Mouse (Mus musculus) neutrophil, adult 83 days (primary cell): ENCODE results near the gene 1190002N15Rik. TPM values are rescaled to one million over a fixed set of nuclear protein-coding genes. Genes with fewer than 3 reads are reported as not detected.

Experiments used
- total RNA-seq, 2 experiments: library from RNA; stranded (reverse); gene quantifications; one replicate each; pipeline ENCODE4 v1.2.4; 2023

The 1190002N15Rik gene
- total RNA-seq = 1 to 10 TPM; 6.4 to 6.9 TPM

DNA sequence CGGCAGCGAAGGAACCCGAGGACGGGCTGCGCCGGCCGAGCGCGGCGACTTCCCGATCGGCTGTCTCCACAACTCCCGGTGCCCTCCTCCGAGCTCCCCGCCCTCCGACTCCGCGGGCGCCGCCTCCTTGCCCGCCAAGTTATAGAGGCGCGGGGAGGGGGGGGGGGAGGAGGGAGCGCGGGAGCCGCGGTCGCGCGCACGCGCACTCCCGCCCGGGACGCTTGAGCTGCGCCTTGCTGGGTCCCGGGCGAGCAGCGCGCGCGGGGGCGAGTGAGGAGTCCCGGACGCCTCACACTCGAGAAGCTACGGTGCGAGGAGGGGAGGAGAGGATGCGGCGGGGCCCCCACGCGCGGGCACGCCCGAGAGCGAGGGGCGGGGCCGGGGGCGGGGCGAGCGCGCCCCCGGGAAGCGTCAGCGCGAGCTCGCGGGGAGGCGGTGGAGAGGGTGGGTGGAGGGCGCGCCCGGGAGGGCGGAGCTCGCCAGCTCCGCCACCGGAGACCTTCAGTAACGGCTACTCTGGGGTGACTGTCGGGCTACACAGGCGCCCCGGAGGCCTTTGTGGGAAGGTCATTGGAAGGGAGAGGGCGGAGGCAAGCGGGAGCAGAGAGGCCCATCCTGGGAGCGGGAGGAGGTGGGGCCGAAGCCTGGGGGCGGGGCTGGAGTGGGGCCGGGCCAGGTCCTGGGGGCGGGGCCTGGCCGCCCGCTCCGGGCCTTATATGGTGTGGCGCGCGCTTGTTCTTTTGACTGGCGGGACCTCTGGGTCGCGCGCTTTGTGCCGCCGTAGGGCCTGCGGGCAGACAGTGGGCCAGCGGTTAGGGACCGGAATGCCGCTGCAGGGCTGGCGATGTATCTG, at the start of gene 1190002N15Rik:
Gene 1190002N15Rik, minus strand, starts transcription at position 112 of the 853 bp plus-strand sequence.

Other genes starting within 250 kb of the 1190002N15Rik start
- 10 to 100 TPM; 35.5 to 47.1 TPM for gene Slc9a9, start 131.8 kb upstream of the 1190002N15Rik start, total RNA-seq